Mouse (Mus musculus) neural tube, embryonic 14.5 days (tissue): Measurements from ENCODE around the gene Ccdc160. TPM values are rescaled to one million over a fixed set of nuclear protein-coding genes. Genes with fewer than 3 reads are reported as not detected.
A peak's percentile ranks its signal among the peaks of the same experiment; 100 is the strongest.

Experiments
- ATAC-seq: fragments of 200-750 bp; cut with Nextera tagmentation; 2 replicates; pipeline ENCODE4 v1.8.0; 2017; ENCODE audit warnings: low read depth, mild to moderate bottlenecking, moderate TSS enrichment, moderate library complexity
- H3K27ac ChIP-seq: fragments of 300-500 bp; sonication (generic); 2 replicates; pipeline ENCODE4 v1.5.1; 2014; ENCODE audit warnings: low read depth, mild to moderate bottlenecking, control low read depth, low read length, moderate library complexity, mixed read lengths
- H3K27me3 ChIP-seq: fragments of 300-500 bp; sonication (generic); 2 replicates; pipeline ENCODE4 v1.6.1; 2014; ENCODE audit warnings: low read length; ENCODE audit not compliant: control insufficient read depth, insufficient read depth
- H3K36me3 ChIP-seq: fragments of 300-500 bp; sonication (generic); 2 replicates; pipeline ENCODE4 v1.6.1; 2014; ENCODE audit warnings: low read length, mixed read lengths; ENCODE audit not compliant: control insufficient read depth, insufficient read depth
- H3K4me1 ChIP-seq: fragments of 300-500 bp; sonication (generic); 2 replicates; pipeline ENCODE4 v1.6.1; 2014; ENCODE audit warnings: low read length; ENCODE audit not compliant: control insufficient read depth, insufficient read depth
- H3K4me2 ChIP-seq: fragments of 300-500 bp; sonication (generic); 2 replicates; pipeline ENCODE4 v1.6.1; 2014; ENCODE audit warnings: mild to moderate bottlenecking, low read depth, low read length, control low read depth
- H3K4me3 ChIP-seq: fragments of 300-500 bp; sonication (generic); 2 replicates; pipeline ENCODE4 v1.5.1; 2014; ENCODE audit warnings: low read depth, low read length, control low read depth, mixed read lengths
- H3K9ac ChIP-seq: fragments of 300-500 bp; sonication (generic); replicated peaks from 2 replicates; pipeline ENCODE4 v1.6.1; 2014; ENCODE audit warnings: low read depth, mild to moderate bottlenecking, control low read depth, low read length, mixed read lengths
- H3K9me3 ChIP-seq: fragments of 300-500 bp; sonication (generic); 2 replicates; pipeline ENCODE4 v1.6.1; 2016; ENCODE audit warnings: low read length; ENCODE audit not compliant: control insufficient read depth
- WGBS: fragments of 180-500 bp; shearing (Covaris S2); extraction: QIAGEN DNeasy Blood & Tissue Kit; methylation state at CpG from one replicate; pipeline ENCODE4 v1.1.7; 2014; 5-methylcytosine and 5-hydroxymethylcytosine counted together
- microRNA counts: library from miRNA; unstranded; fragments of <30 nt; microRNA quantifications from one replicate; lab custom pipeline; 2016
- microRNA-seq: library from miRNA; unstranded; fragments of <30 nt; microRNA quantifications from one replicate; pipeline ENCODE4, GENCODE M21; 2016
- polyA plus RNA-seq: library from polyadenylated mRNA; unstranded; fragments of >200 nt; fragmentation: Nextera tagmentation; extraction: Ambion mirVana; gene quantifications from 2 replicates; pipeline ENCODE4 v1.2.1, GENCODE M21; 2014

The Ccdc160 gene
- polyA plus RNA-seq, 1 experiment from 2014 or later: 7.4 TPM

- Histone ChIP-seq H3K9ac (no peak overlapping the region), H3K9me3 (no peaks in the 10 kb centered on the region), H3K27me3 (no peaks in the 10 kb centered on the region), H3K4me1 (no peaks in the 10 kb centered on the region), H3K4me3 (no peak overlapping the region), H3K27ac (no peak overlapping the region), H3K36me3 (no peaks in the 10 kb centered on the region), H3K4me2 (no peak overlapping the region)
- 74% methylated on average over 14 of the region's 14 CpGs for WGBS
- no peak for ATAC-seq
These were observed 7.3 kb downstream of the Ccdc160 start for GRCm38 (mm10) chrX:52798255-52798654.

GRCm38 (mm10) chrX:52799566-52799965, 8.6 kb downstream of the Ccdc160 start:
- ATAC-seq: no peak
- Histone ChIP-seq H3K4me3 (no peak overlapping the region), H3K9me3 (no peaks in the 10 kb centered on the region), H3K4me1 (no peaks in the 10 kb centered on the region), H3K27ac (no peak overlapping the region), H3K36me3 (no peaks in the 10 kb centered on the region), H3K4me2 (no peak overlapping the region), H3K9ac (no peak overlapping the region), H3K27me3 (no peaks in the 10 kb centered on the region)
- WGBS: 47% methylated on average over 6 of the region's 6 CpGs

GRCm38 (mm10) chrX:52819338-52819737, 28.3 kb downstream of the Ccdc160 start:
- no peaks in the 10 kb centered on the region for H3K9me3 ChIP-seq
- H3K36me3 ChIP-seq: no peaks in the 10 kb centered on the region
- H3K9ac ChIP-seq: no peak overlapping the region
- no peaks in the 10 kb centered on the region for H3K27me3 ChIP-seq
- 51% methylated on average over 3 of the region's 3 CpGs for WGBS
- H3K27ac ChIP-seq: no peak overlapping the region
- H3K4me1 ChIP-seq: no peaks in the 10 kb centered on the region
- ATAC-seq: no peak
- no peak overlapping the region for H3K4me2 ChIP-seq
- no peak overlapping the region for H3K4me3 ChIP-seq

MicroRNAs encoded within 50 kb of the gene (microRNA counts, 519-probe panel; counts per million panel counts)
- microRNA mmu-miR-106a+mmu-miR-17 (lab: Ali Mortazavi, UCI): 6,271 counts per million, percentile 91 among the panel's probes with 10 or more counts
- microRNA mmu-miR-18b (lab: Ali Mortazavi, UCI): not detected
- not detected for microRNA mmu-miR-363 (lab: Ali Mortazavi, UCI)

Small RNA genes lying within 50 kb of the gene (microRNA-seq; reads per million reads assigned to microRNA genes)
- gene Mir106a (246 reads per million, percentile 59 among the genes with 10 or more reads in this experiment), gene Mir18b (60.6 reads per million, percentile 37 among the genes with 10 or more reads in this experiment), gene Mir19b-2 (1.1 reads per million), gene Mir20b (213 reads per million, percentile 56 among the genes with 10 or more reads in this experiment), gene Mir363 (346 reads per million, percentile 65 among the genes with 10 or more reads in this experiment), gene Mir92-2 (60.0 reads per million, percentile 37 among the genes with 10 or more reads in this experiment)

Other genes with a start within 250 kb of the Ccdc160 start
- gene Gpc3, start 177.2 kb upstream of the Ccdc160 start, polyA plus RNA-seq: 33.2 and 117 TPM in 2 replicates
- 71.5 and 88.3 TPM in 2 replicates for gene Phf6, start 121.1 kb downstream of the Ccdc160 start, polyA plus RNA-seq
- gene Hprt, start 196.9 kb downstream of the Ccdc160 start, polyA plus RNA-seq: 138 and 149 TPM in 2 replicates